Mouse (Mus musculus): ENCODE measurements around the gene Arf4. TPM values are rescaled to one million over a fixed set of nuclear protein-coding genes. Genes with fewer than 3 reads are reported as not detected.
A peak's percentile ranks its signal among the peaks of the same experiment; 100 is the strongest.
"Not testable (repeated sequence)": the region's sequence is repeated elsewhere in the genome, so short reads cannot be mapped to it uniquely, and the experiment has no call there.

The Arf4 gene
- polyA plus RNA-seq, 1 experiment: 95.9 TPM

GRCm38 (mm10) chr14:26658178-26658577 is 20.3 kb downstream of the Arf4 start:
- Histone ChIP-seq H3K4me3 (ENCODE audit: insufficient read depth, low read length) (no peak overlapping the region), H3K27ac (ENCODE audit: insufficient read depth, low read length) (no peak overlapping the region), H3K4me1 (ENCODE audit: control insufficient read depth, insufficient read depth, low read length) (no peaks in the 10 kb centered on the region)
- TF ChIP-seq POLR2A (IDR thresholded peaks at IDR 0.05; ENCODE audit: extremely low read depth, insufficient read depth, low read length): no peak
- TF ChIP-seq CTCF (IDR thresholded peaks at IDR 0.05; ENCODE audit: extremely low read depth, insufficient read depth, low read length): no peak

- H3K27ac ChIP-seq (ENCODE audit: insufficient read depth, low read length): no peak overlapping the region
- TF ChIP-seq CTCF (IDR thresholded peaks at IDR 0.05; ENCODE audit: extremely low read depth, insufficient read depth, low read length): no peak
- TF ChIP-seq POLR2A (IDR thresholded peaks at IDR 0.05; ENCODE audit: extremely low read depth, insufficient read depth, low read length): no peak
- H3K4me3 ChIP-seq (ENCODE audit: insufficient read depth, low read length): no peak overlapping the region
- H3K4me1 ChIP-seq (ENCODE audit: control insufficient read depth, insufficient read depth, low read length): no peaks in the 10 kb centered on the region
Measured at GRCm38 (mm10) chr14:26660233-26660632, 22.4 kb downstream of the Arf4 start.

- Histone ChIP-seq H3K27ac (ENCODE audit: insufficient read depth, low read length) (no peak overlapping the region), H3K4me3 (ENCODE audit: insufficient read depth, low read length) (no peak overlapping the region)
- no peak for TF ChIP-seq CTCF (IDR thresholded peaks at IDR 0.05; ENCODE audit: extremely low read depth, insufficient read depth, low read length)
- TF ChIP-seq POLR2A (IDR thresholded peaks at IDR 0.05; ENCODE audit: extremely low read depth, insufficient read depth, low read length): no peak
Measured at GRCm38 (mm10) chr14:26662016-26662415, 24.1 kb downstream of the Arf4 start.

GRCm38 (mm10) chr14:26662488-26662887 is 24.6 kb downstream of the Arf4 start:
- H3K4me3 ChIP-seq (ENCODE audit: insufficient read depth, low read length): no peak overlapping the region
- H3K4me1 ChIP-seq (ENCODE audit: control insufficient read depth, insufficient read depth, low read length): peaks cover 1% of the 10 kb centered on the region; the same call in 1 of the 2 replicates
- TF ChIP-seq CTCF (IDR thresholded peaks at IDR 0.05; ENCODE audit: extremely low read depth, insufficient read depth, low read length) (no peak), POLR2A (IDR thresholded peaks at IDR 0.05; ENCODE audit: extremely low read depth, insufficient read depth, low read length) (no peak)
- H3K27ac ChIP-seq (ENCODE audit: insufficient read depth, low read length): no peak overlapping the region

More at GRCm38 (mm10) chr14:26662016-26662415, 24.1 kb downstream of the Arf4 start:
- H3K4me1 ChIP-seq (ENCODE audit: control insufficient read depth, insufficient read depth, low read length): no peaks in the 10 kb centered on the region

GRCm38 (mm10) chr14:26663851-26664250 is 26.0 kb downstream of the Arf4 start:
- no peak for TF ChIP-seq POLR2A (IDR thresholded peaks at IDR 0.05; ENCODE audit: extremely low read depth, insufficient read depth, low read length)
- TF ChIP-seq CTCF (IDR thresholded peaks at IDR 0.05; ENCODE audit: extremely low read depth, insufficient read depth, low read length): no peak
- H3K4me3 ChIP-seq (ENCODE audit: insufficient read depth, low read length): no peak overlapping the region
- H3K27ac ChIP-seq (ENCODE audit: insufficient read depth, low read length): no peak overlapping the region
- H3K4me1 ChIP-seq (ENCODE audit: control insufficient read depth, insufficient read depth, low read length): peaks cover 1% of the 10 kb centered on the region; the same call in 1 of the 2 replicates

GRCm38 (mm10) chr14:26667991-26668370 is 30.1 kb downstream of the Arf4 start:
- peak overlapping the region; percentile 97 for H3K4me3 ChIP-seq (ENCODE audit: insufficient read depth, low read length)
- no peak overlapping the region for H3K27ac ChIP-seq (ENCODE audit: insufficient read depth, low read length)
- peaks cover 1% of the 10 kb centered on the region; the same call in 1 of the 2 replicates for H3K4me1 ChIP-seq (ENCODE audit: control insufficient read depth, insufficient read depth, low read length)
- TF ChIP-seq POLR2A (IDR thresholded peaks at IDR 0.05; ENCODE audit: extremely low read depth, insufficient read depth, low read length): no peak
- TF ChIP-seq CTCF (IDR thresholded peaks at IDR 0.05; ENCODE audit: extremely low read depth, insufficient read depth, low read length): no peak

- peaks cover 1% of the 10 kb centered on the region; the same call in 1 of the 2 replicates for H3K4me1 ChIP-seq (ENCODE audit: control insufficient read depth, insufficient read depth, low read length)
- H3K4me3 ChIP-seq (ENCODE audit: insufficient read depth, low read length): peak overlapping the region; percentile 97
- no peak for TF ChIP-seq CTCF (IDR thresholded peaks at IDR 0.05; ENCODE audit: extremely low read depth, insufficient read depth, low read length)
- TF ChIP-seq POLR2A (IDR thresholded peaks at IDR 0.05; ENCODE audit: extremely low read depth, insufficient read depth, low read length): no peak
- peak overlapping the region; percentile 41; the same call in 1 of the 2 replicates for H3K27ac ChIP-seq (ENCODE audit: insufficient read depth, low read length)
Measured at GRCm38 (mm10) chr14:26668371-26669291, 30.8 kb downstream of the Arf4 start.

GRCm38 (mm10) chr14:26669292-26670073 is 31.6 kb downstream of the Arf4 start, which contains the start of gene Pde12:
Pde12 (minus strand) TSS chr14:26669883.
- Histone ChIP-seq H3K27ac (ENCODE audit: insufficient read depth, low read length) (peak within 1 kb of the TSS; percentile 44), H3K4me3 (ENCODE audit: insufficient read depth, low read length) (peak within 1 kb of the TSS; percentile 97), H3K4me1 (ENCODE audit: control insufficient read depth, insufficient read depth, low read length) (peaks cover 1% of the 10 kb centered on the region; the same call in 1 of the 2 replicates)
- TF ChIP-seq POLR2A (IDR thresholded peaks at IDR 0.05; ENCODE audit: extremely low read depth, insufficient read depth, low read length) (peak; percentile 83), CTCF (IDR thresholded peaks at IDR 0.05; ENCODE audit: extremely low read depth, insufficient read depth, low read length) (no peak)

- Histone ChIP-seq H3K4me1 (ENCODE audit: control insufficient read depth, insufficient read depth, low read length) (peaks cover 1% of the 10 kb centered on the region; the same call in 1 of the 2 replicates), H3K4me3 (ENCODE audit: insufficient read depth, low read length) (no peak overlapping the region), H3K27ac (ENCODE audit: insufficient read depth, low read length) (no peak overlapping the region)
- TF ChIP-seq POLR2A (IDR thresholded peaks at IDR 0.05; ENCODE audit: extremely low read depth, insufficient read depth, low read length) (no peak), CTCF (IDR thresholded peaks at IDR 0.05; ENCODE audit: extremely low read depth, insufficient read depth, low read length) (no peak)
Measured at GRCm38 (mm10) chr14:26670964-26671363, 33.1 kb downstream of the Arf4 start.

GRCm38 (mm10) chr14:26671870-26672615 is 34.2 kb downstream of the Arf4 start:
- not testable (repeated sequence) for H3K4me1 ChIP-seq (ENCODE audit: control insufficient read depth, insufficient read depth, low read length); H3K4me3 ChIP-seq (ENCODE audit: insufficient read depth, low read length); H3K27ac ChIP-seq (ENCODE audit: insufficient read depth, low read length)

- not testable (repeated sequence) for H3K4me3 ChIP-seq (ENCODE audit: insufficient read depth, low read length); H3K4me1 ChIP-seq (ENCODE audit: control insufficient read depth, insufficient read depth, low read length); H3K27ac ChIP-seq (ENCODE audit: insufficient read depth, low read length)
Measured at GRCm38 (mm10) chr14:26674476-26675169, 36.7 kb downstream of the Arf4 start.
